Mouse (Mus musculus) retina, postnatal 7 days (tissue): ENCODE data around the gene Onecut3.

Experiments
- DNase-seq: peaks from one replicate; pipeline ENCODE4 v3.0.0-alpha.2; 2012; ENCODE audit warnings: low read depth, low spot score

The Onecut3 gene

DNA sequence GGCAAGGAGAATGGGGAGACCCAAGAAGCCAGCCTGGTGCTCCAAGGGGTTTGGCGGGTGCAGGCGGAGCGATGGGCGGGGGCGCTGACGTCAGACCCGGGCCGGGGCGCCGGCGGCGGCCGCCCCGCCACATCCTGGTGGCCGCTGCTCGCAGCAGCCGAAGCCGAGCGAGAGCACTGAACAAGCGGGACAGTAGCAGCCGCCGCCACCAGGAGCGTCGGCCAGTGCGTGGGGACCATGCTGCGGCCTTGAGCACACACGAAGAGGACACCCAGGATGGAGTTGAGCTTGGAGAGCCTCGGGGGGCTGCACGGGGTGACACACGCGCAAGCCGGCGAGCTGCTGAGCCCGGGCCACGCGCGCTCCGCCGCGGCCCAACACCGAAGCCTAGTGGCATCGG, at the start of gene Onecut3:
Gene Onecut3, plus strand, starts transcription at position 104 of the 400 bp plus-strand sequence.
- no peak for DNase-seq

DNA sequence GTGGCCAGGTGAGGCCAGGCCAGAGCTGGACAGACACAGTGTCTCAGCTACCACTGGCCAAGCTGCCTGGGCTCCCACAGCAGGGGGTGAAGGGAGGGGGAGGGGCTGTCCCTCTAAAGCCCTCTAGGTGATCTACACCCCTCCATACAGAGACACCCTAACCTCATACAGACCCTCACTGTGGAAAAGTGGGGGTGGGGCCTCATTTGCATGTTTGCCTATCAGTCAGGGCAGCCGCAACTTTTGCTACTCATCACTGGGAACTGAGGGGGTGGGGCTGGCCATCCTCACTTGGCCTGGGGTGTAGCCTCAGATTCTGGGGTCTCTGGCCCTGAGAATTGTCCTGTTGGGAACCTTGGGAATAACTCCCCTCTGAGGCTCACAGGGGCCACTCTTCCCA, 49.6 kb upstream of the Onecut3 start:
- no peak for DNase-seq

DNA sequence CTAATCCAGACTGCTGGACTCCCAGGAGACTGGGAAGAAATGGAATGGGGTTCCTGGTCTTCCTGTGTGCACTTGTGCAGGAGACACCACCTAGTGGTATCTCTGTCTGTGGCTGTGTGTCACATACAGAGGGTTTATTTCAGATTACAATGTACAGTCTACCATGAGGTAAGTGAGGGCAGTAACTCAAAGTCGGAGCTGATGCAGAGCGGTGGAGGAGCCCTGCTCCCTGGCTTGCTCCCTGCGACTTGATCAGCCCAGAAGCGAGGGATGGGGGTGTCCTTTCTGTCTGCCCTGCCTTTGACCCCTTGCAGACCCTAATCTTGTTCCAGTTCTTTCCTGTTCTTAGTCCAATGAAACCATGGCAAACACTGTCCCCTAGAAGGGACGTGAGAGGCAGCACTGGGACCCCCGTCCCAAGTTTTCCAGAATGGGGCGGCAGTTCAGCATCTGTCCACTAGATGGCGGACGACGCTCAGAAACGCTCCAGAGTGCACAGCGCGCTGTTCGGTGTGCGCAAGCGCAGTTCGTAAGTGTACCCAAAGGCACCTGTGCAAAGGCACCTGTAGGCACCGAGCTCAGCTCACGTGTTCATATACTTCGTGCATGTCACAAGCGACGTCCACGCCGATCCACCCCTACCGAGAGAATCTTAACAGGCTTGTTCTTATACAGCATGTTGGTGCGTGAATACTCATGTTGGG, 48.6 kb upstream of the Onecut3 start:
- DNase-seq: peak; percentile 82

DNA sequence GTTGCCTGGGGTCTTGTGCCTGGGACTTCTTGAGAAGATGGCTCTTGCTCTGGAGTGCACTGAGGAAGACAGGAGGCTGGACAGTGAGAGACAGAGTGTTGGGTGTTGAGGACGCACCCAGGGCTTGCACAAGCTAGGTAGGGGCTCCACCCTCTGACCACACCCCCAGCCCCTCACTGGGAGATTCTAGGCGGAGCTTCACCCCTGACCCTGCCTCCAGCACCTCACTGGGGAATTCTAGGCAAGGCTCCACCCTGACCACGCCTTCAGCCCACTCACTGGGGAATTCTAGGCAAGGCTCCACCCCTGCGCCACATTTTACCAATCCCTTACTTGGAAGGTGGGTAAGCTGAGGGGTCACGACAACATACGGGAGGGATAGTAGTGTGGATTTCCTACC, 44.0 kb upstream of the Onecut3 start:
- no peak for DNase-seq

DNA sequence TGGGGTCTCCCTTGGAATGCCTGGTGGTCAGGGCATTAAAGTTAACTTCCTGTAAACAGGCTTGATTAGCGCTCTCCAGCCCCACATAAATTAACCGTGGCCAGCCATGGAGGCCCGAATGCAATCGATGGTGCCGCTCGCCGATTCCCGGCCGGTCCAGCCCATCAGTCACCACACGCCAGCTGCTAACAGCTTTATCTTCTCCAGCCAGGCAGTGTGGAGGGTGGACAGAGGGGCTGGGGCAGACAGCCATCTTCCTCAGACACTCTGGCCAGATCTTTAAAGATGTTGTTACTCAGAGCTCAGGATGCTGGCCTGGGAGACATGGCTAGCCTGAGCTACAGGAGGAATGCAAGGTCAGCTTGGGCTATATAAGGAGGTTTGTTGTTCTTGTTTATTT, 41.0 kb upstream of the Onecut3 start:
- DNase-seq: no peak

DNA sequence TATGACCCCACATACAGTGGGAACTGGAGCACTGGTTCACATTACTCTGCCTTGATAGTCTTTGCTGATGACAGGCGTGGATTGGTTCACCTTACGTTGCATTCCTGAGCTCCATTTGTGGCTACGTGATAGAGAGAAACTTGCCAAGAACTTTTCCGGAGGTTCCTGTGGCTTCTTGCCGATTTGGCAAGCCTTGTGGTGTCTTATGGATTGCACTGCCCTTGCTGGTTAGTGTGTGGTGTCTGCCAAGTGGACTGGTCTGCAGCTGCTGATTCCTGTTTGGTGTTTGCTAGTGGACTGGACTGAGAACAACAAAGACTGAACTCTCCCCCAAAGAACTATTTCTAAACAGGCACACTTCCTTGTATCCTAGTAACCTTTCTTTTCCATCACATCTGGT, 39.9 kb upstream of the Onecut3 start:
- DNase-seq: no peak

DNA sequence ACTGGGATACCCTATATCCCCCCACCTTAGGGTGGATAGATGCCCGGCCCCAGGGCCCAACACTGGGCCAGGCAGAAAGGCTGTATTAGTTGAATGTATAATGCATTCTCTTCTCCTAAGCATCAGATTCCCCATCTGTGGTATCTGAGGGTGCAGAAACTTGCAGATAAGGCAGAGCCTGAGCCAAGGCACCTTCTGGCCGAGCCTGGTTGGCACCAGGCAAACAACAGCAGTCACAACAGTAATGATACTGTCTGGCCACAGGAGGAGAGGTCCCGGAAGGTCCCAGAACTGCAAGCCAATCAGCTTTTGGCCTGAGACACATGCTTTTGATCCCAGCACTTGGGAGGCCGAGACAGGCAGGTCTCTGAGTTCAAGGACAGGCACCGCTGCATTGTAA, 38.9 kb upstream of the Onecut3 start:
- DNase-seq: no peak

DNA sequence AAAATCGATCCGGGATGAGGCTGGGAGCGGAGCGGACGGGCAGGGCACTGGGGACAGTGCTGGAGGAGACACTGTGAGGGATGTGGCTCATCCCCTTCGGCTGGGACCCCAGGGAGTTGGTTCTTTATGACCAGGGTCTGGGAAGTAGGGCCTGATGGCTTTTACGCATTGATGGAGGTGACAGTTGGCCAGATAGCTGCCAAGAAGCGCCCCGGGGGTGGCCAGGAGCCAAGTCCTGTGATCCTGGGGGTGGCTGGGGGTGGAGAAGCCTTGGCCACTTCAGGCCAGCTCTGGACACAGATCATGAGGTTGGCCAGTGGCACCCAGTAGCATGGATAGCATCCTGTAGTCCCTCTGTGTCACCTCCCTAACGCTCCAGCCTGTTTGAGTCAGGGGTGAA, 35.4 kb upstream of the Onecut3 start:
- DNase-seq: no peak

DNA sequence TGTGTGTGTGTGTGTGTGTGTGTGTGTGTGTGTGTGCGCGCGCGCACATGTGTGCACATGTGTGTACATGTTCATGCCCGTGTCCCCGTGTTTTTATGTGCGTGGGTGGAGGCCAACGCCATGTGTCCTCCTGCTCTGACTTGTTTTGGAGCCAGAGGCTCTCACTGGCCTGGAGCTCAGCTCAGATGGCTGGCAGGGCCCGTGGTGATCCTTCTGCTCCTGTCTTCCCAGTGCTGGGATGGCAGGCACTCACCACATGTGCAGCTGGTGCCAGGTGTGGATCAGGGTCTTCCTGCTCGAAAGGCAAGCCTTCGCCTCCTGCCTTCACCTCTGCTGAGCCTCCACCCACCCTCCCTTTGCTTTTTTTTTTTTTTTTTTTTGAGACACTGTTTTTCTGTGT, 35.0 kb upstream of the Onecut3 start:
- no peak for DNase-seq

DNA sequence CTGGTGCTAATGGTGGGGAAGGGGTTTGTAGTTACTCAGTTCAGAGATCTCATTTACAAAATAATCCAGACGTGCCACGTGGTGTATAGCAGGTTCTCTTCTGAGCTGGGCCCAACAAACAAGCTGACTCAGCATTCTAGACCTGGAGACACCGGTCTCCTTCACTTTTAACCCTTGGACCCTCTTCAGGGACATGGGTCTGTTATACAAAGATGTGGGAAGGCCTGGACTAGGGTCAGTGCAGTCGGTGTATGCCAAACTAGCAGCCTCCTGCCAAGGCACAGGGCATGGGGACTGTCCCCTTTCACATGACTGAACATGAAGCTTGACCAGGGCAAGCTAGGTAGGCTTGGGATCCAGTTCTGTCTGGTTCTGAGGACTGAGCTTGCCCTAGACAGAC, 34.3 kb upstream of the Onecut3 start:
- DNase-seq: no peak

DNA sequence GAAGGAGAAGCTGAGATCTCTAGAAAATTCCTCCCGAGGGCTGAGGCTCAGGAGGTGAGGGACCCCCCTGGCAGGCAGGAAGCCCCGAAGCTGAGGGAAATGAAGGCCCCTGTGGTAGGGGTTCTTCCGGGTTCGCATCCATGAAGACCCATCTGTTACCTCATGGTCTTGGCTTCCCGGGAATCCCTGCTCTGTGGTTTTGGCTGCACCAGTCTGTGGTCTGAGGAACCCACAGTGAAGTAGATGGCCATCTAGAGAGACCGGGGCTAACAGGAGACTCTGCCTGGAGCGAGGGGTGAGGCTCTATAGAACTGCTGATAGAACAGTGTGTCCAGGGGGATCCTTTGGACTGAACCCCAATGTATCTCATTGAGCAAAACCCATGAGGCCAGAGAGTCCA, 33.3 kb upstream of the Onecut3 start:
- DNase-seq: no peak

DNA sequence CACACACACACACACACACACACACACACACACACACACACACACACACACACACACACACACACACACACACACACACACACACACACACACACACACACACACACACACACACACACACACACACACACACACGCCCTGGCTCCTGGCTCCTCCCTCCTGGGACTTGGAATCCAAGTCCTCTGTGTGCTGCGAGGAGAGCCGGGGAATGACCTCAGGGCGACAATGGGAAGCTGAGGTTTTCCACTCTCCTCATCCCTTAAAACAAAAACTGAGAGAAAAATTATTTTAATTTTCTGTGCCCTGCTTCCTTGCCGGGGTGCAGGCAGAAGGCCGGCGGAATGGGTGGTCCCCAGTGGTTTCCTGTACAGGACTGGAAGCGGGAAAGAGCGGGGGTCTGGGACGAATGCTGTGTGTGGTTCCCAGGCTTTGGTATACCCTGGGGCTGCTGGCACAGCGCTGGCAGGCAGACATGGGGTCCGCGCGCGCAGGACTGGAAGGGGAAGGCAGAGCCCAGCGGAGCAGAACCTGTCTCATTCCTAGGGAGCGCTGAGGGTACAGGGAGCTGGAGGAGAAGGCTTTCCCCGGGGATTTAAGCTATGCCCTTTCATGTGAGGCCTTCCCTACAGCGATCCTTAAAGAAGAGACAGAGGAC, 30.1 kb upstream of the Onecut3 start:
- no peak for DNase-seq

DNA sequence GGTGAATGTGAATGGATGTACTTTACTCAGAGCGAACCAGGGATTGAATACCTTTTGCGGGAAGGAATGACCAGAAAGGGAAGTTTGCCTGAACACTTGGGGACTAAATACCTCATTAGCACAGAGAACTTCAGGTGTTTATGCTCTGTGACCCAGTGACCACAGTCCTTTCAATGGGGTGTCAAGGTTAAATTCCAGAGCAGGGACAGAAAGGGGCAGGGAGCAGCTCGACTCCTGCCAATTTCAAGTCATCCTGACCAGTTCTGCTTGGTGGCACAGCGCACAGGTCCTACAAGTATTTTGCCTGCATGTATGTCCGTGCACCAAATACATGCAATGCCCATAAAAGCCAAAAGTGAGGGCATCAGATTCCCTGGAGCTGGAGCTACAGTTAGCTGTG, 29.6 kb upstream of the Onecut3 start:
- no peak for DNase-seq

DNA sequence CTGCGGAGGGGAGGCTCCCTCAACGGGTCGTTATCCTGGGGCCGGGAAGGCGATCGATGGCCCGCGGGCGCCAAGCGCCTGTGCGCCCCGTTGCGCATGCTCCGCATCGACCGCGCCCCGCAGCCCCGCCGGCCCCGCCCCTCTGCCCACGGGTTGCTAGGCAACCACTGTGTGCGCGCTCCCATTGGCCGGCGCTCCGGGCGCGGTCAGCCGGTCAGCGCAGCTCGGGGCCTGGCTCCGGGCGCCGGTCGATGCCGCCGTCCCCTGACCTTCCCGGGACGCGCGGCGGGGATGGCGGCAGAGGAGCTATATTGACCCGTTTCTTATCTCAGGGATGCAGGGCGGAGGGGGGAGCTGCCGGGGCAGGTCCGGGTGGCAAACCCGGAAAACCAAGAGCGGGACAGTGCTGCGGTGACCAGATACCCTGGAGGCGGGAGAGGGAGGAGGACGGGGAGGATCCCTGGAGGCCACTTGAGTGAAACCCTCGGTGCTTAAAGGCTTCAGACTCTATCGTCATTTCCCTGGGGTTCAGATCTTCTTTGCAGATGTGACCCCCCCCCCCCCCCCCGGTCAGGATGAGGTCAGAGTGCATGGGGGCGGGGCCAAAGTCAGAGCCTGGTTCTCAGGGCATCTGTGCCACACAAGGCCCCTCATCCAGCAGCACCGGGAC, 19.2 kb upstream of the Onecut3 start:
- peak; percentile 84 for DNase-seq

DNA sequence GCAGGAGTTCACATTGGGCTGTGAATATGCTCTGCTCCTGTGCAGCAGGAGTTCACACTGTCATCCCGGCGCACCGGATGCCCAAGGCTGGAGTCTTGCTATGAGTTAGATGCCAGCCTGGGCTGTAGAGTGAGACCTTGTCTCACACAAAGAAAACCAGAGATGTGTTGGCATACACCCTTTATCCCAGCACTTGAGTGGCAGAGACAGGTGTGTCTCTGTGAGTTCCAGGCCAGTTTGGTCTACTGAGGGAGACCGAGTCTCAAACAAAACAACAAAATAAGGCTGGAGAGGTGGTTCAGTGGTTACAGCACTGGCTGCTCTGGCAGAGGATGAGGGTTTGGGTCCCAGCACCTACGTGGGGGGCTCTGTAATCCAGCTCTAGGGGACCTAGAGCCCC, 16.1 kb upstream of the Onecut3 start:
- DNase-seq: no peak

DNA sequence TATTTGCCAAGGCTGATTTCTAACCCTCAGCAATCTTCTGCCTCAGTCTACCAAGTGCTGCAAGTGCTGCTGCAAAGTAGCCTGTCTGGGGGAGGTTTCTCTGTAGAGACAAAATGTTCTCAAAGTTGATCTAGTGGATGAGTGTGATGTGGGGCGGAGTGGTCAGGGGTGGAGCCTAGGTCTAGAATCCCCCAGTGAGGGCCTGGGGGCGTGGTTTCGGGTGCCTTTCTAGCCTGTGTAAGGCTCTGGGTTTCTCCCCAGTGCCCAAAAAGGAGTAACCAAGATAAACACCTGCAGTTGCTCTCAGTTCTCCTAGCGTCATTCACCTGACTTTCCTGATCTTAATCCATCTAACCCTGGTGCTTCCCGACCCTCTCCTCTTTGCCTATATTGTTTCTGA, 13.6 kb upstream of the Onecut3 start:
- no peak for DNase-seq

DNA sequence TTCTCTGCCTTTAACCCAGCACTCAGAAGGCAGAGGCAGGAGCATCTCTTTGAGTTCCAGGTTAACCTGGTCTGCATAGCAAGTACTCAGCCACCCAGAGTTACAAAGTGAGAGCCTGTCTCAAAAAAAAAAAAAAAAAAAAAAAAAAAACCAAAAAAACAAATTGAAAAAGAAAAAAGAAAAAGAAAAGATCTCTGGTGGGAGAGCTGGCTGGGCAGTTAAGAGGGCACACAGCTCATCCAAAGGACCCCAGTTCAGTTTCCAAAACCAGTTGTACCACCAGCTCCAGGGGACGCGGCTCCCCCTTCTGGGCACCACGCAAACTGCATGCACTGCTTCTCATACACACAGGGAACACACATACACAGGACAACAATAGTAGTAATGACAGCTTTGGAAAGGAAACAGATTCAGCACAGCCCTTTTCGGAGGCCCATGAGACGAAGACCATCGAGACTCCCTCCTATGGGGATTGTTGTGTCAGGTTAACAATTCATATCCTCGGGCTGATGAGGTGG, 7.7 kb upstream of the Onecut3 start:
- DNase-seq: no peak

DNA sequence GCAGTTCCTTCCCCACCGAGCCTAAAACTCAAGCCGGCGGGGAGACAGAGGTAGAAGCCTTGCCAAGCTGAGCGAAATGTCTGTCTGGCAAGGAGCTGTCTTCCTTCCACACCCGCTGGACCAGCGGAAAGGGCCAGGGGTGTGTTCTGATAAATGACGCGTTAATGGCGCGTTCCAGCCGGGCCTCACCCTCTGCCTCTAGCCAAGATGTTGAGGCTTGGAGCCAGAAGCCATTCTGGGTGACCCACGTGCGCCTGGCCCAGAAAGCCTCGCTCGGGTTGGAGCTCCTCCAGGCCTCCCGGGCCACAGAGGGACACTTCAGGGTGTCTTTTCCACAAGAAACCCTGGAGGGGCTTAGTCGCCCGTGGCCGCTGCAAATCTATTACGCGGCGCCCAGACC, 4.6 kb upstream of the Onecut3 start:
- no peak for DNase-seq

DNA sequence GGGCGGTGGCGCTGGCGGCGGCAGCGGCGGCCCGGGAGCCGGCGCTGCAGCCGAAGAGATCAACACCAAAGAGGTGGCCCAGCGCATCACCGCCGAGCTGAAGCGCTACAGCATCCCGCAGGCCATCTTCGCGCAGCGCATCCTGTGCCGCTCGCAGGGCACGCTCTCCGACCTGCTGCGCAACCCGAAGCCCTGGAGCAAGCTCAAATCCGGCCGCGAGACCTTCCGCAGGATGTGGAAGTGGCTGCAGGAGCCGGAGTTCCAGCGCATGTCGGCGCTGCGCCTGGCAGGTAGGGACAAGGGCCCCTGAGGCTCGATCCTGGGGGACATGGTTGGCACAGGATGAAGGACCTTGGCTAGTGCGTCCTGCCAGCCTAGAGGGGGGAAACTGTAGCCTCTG, 1.3 kb downstream of the Onecut3 start:
- no peak for DNase-seq

DNA sequence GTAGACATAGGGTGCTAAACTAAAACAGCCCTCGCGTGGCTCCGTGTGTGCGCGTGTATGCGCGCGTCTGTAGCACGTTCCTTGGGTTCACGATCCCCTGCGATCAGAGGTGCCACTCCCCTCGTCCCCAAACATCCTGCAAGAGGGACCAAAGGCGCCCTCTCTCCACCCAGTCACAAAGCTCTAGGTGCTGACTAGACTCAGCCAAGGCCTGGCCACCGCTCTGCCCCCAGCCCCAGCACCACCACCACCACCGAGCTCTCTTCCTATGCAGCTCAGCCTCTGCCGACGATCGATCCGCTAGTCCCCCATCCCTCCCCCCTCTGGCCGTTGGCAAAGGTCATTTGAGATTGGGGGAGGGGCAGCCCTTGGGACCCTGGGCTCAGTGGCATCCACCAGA, 1.8 kb downstream of the Onecut3 start:
- no peak for DNase-seq

DNA sequence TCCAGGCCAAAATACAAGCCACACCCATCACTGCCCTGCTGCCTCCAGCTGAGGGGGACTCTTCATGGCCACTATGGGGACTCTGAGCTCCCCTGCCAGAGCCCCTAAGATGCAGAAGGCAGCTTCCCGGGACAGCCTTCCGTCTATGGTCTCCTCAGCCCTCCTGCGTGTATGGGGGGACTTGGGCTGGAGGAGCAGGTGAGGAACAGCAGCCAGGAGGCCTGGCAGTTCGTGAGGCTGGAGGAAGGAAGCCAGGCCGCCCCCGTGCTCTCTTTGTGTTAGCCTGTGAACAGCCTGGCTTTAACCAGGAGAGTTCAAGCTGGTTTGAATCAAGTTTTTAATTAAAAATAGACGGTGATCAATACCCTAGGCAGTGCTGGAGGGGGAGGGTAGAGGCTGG, 7.7 kb downstream of the Onecut3 start:
- DNase-seq: no peak

DNA sequence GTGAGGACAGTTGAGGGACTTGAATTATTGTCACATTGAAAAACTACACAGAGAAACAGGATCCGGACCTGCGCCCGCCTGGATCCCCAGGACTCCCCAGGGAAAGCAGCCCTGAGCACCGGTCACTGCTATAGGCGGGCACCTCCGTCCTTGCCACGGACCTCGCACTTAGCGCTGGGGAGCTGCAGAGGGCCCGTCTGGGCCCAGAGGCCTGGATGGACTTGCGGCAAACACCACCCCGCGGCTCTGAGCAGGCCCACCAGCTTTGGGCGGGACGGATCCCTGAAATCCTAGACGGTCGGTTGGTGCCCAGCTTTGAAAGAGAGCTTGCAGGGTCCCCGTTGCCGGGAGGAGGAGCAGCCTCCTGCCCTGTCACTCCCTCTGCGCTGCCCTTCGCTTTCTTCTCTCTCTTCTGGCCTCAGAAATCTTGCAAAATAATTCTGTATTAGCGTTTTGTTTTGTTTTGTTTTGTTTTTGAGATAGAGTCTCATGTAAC, 8.2 kb downstream of the Onecut3 start:
- DNase-seq: no peak
